7 mouse cellular contexts compared by ENCODE assay signal in the genomic region with DNA sequence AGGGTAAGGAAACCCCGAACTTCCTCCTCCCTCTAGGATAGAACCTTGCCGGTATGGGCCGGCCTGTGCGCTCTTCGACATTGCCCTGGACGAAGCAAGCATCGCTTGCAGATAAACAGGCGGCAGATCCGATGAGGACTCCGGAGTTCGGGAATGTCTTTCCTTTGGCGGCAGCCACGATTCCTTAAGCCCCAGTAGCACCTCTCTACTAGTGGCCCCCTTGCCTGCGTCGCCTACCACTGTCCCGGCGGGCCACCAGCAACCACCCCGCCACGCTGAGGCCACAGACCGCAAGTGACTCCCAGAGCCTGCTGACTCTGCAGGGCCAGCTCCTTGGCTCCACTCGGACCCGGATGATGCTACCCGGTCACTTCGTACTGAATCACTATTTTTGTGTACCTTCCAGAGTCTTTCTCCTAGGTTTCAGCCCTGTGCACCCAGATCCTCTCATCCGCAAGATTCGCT. TPM values are rescaled to one million over a fixed set of nuclear protein-coding genes. Genes with fewer than 3 reads are reported as not detected.
A peak's percentile ranks its signal among the peaks of the same experiment; 100 is the strongest.
DNase-seq lines count a peak whose midpoint lies in the region; ATAC-seq lines count a peak whose summit lies in the region.

No protein-coding gene starts in this region.

- H3K36me3 ChIP-seq in limb, embryonic 10.5 days = no peaks in the 10 kb centered on the region
- no peaks in the 10 kb centered on the region for H3K36me3 ChIP-seq in midbrain, embryonic 10.5 days

- DNase-seq in urinary bladder, postnatal 14 days (ENCODE audit: low spot score) = peak; percentile 46
- no peak for DNase-seq in urinary bladder, postnatal 10 days (ENCODE audit: low spot score)
- DNase-seq in embryo, embryonic 9.5 days (ENCODE audit: extremely low spot score) = peak; percentile 63
- DNase-seq in heart, postnatal 10 days = peak; percentile 47 to 61
- DNase-seq in limb, embryonic 10.5 days (ENCODE audit: low spot score) = peak; percentile 72
- DNase-seq in midbrain, embryonic 10.5 days (ENCODE audit: low spot score) = peak; percentile 70

- H3K27me3 ChIP-seq in limb, embryonic 10.5 days (ENCODE audit: low read depth, poor library complexity, severe bottlenecking) = peaks cover 86% of the 10 kb centered on the region
- peaks cover 12% of the 10 kb centered on the region for H3K27me3 ChIP-seq in midbrain, embryonic 10.5 days (ENCODE audit: low read depth, poor library complexity, severe bottlenecking)

- H3K9me3 ChIP-seq in limb, embryonic 10.5 days (replicated peaks) = no peaks in the 10 kb centered on the region
- H3K9me3 ChIP-seq in midbrain, embryonic 10.5 days (replicated peaks) = no peaks in the 10 kb centered on the region

- under 1% methylated on average over 26 of the region's 26 CpGs for WGBS in limb, embryonic 10.5 days
- under 1% methylated on average over 26 of the region's 26 CpGs for WGBS in midbrain, embryonic 10.5 days

- peak overlapping the region; percentile 85 for H3K27ac ChIP-seq in limb, embryonic 10.5 days
- peak overlapping the region; percentile 100 for H3K27ac ChIP-seq in midbrain, embryonic 10.5 days (replicated peaks)

- H3K4me1 ChIP-seq in limb, embryonic 10.5 days = peaks cover 73% of the 10 kb centered on the region
- peaks cover 64% of the 10 kb centered on the region for H3K4me1 ChIP-seq in midbrain, embryonic 10.5 days

- peak overlapping the region; percentile 63 for H3K4me3 ChIP-seq in limb, embryonic 10.5 days
- H3K4me3 ChIP-seq in midbrain, embryonic 10.5 days = peak overlapping the region; percentile 95

- no peak for ATAC-seq in erythroblast, adult 5-6 weeks (replicated peaks; ENCODE audit: low FRiP score, poor library complexity, severe bottlenecking)

- intact Hi-C loops in heart, postnatal 10 days (cut with DNase I) = loop anchor here (5.0 kb wide), 2 partner anchors 113 to 248 kb away; no protein-coding TSS in a partner anchor

RNA-seq across cellular contexts. Expression of gene Pknox2, which starts 2.0 kb away (rescaled TPM):
- 1 to 10 TPM; 5.2 to 5.8 TPM for total RNA-seq in heart, postnatal 10 days (2021)
- polyA plus RNA-seq in limb, embryonic 10.5 days (2016; fragmentation: Nextera tagmentation; extraction: Ambion mirVana) = 6.2 and 11.7 TPM in 2 replicates
- polyA plus RNA-seq in midbrain, embryonic 10.5 days (2016; fragmentation: Nextera tagmentation; extraction: Ambion mirVana) = 41.5 and 45.0 TPM in 2 replicates
- 0.58 TPM in 1 of 2 replicates, not detected in the other for total RNA-seq in erythroblast, adult 5-6 weeks (2015; ENCODE audit: low replicate concordance)
- total RNA-seq in erythroblast, adult 5-6 weeks (2017; ENCODE audit: low replicate concordance) = 0.09 TPM in 1 of 2 replicates, not detected in the other
